17 mouse cellular contexts compared by ENCODE assay signal in the genomic region with DNA sequence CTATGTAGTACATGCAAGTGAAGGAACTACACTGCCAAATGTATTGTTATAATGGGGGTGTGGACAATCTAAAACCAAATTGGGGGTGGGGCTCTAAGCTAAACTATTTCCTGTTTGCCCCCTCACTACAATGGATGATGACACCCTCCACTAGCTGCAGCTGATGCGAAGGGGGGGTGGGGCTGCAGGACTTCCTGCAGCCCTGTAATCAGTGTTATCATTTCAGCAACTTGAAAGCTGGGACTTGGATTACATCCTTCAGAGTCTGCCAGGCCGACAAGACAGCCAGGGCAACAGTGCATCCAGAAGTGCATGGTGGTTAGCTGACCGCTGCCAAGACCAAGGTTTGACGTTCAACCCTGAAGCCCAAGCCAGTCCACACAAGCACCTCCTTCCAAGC. TPM values are rescaled to one million over a fixed set of nuclear protein-coding genes. Genes with fewer than 3 reads are reported as not detected.
DNase-seq lines count a peak whose midpoint lies in the region.
"Had no signal": no experiment of that assay in that cellular context is flagged by ENCODE, and none has a peak within 500 bp of the region (broad histone marks: within the 10 kb centered on the region; RNA-seq: fewer than 3 reads in every experiment).

No protein-coding gene starts in this region.

- intact Hi-C loops in heart, postnatal 25 days (cut with DNase I): no loop called here

- peak; percentile 28 for DNase-seq in heart, adult 8-10 months (ENCODE audit: low spot score)
- DNase-seq in heart, postnatal 25 days (ENCODE audit: low spot score): no peak
- peak; percentile 30 to 46 for DNase-seq in spleen, postnatal 36 days (ENCODE audit: low spot score in 2 of 2)
- DNase-seq in spleen, postnatal 4 days (ENCODE audit: low spot score in 2 of 2): no peak
- DNase-seq in heart, postnatal 4 days: peak; percentile 31
- peak; percentile 66 for DNase-seq in lung, postnatal 25 days (ENCODE audit: low spot score)
- no peak for DNase-seq in left cerebral cortex, adult 9 months (ENCODE audit: low spot score in 2 of 2)
- DNase-seq in layer of hippocampus, postnatal 25 days (ENCODE audit: extremely low spot score in 1 of 2, low spot score in 1 of 2): no peak
- DNase-seq: cerebellum, postnatal 14 days; thymus, postnatal 36 days had no signal

RNA-seq across cellular contexts. Expression of a gene that starts 7.6 kb away (rescaled TPM):
- 10 to 100 TPM; 10.6 to 13.3 (median 12.2) TPM for total RNA-seq in heart, adult 8-10 months (2022)
- total RNA-seq in heart, postnatal 25 days (2021): 10 to 100 TPM; 13.8 to 14.1 TPM
- 10 to 100 TPM; 22.4 to 24.3 TPM for total RNA-seq in heart, postnatal 4 days (2021)
- total RNA-seq in layer of hippocampus, postnatal 25 days (2021): 10 to 100 TPM; 59.7 to 74.3 TPM

RNA-seq across cellular contexts. Expression of a gene that starts 26.0 kb away (rescaled TPM):
- not detected for total RNA-seq in heart, adult 8-10 months (2022)
- not detected for total RNA-seq in heart, postnatal 25 days (2021)
- total RNA-seq in heart, postnatal 4 days (2021): not detected
- total RNA-seq in layer of hippocampus, postnatal 25 days (2021): not detected
- total RNA-seq: adrenal gland, adult 18-20 months; gastrocnemius, adult 18-20 months; hematopoietic stem cell, adult 5-6 weeks; left cerebral cortex, adult 8-10 months; liver, adult 2 months; megakaryocyte-erythroid progenitor cell, adult 5-6 weeks; monocyte, adult 5-6 weeks had no signal

RNA-seq across cellular contexts. Expression of a gene that starts 33.1 kb away (rescaled TPM):
- 10 to 100 TPM; 14.2 to 20.0 (median 16.6) TPM for total RNA-seq in heart, adult 8-10 months (2022)
- total RNA-seq in heart, postnatal 25 days (2021): 10 to 100 TPM; 20.5 to 24.3 TPM
- 10 to 100 TPM; 50.7 to 51.3 TPM for total RNA-seq in heart, postnatal 4 days (2021)
- 10 to 100 TPM; 68.8 to 78.4 TPM for total RNA-seq in layer of hippocampus, postnatal 25 days (2021)

RNA-seq across cellular contexts. Expression of a gene that starts 35.5 kb away (rescaled TPM):
- total RNA-seq in heart, adult 8-10 months (2022): not detected
- total RNA-seq in heart, postnatal 25 days (2021): not detected
- not detected for total RNA-seq in heart, postnatal 4 days (2021)
- not detected for total RNA-seq in layer of hippocampus, postnatal 25 days (2021)
- total RNA-seq: adrenal gland, adult 18-20 months; gastrocnemius, adult 18-20 months; hematopoietic stem cell, adult 5-6 weeks; left cerebral cortex, adult 8-10 months; megakaryocyte-erythroid progenitor cell, adult 5-6 weeks; monocyte, adult 5-6 weeks had no signal

RNA-seq across cellular contexts. Expression of a gene that starts 41.7 kb away (rescaled TPM):
- 10 to 100 TPM; 11.1 to 19.2 (median 14.7) TPM for total RNA-seq in heart, adult 8-10 months (2022)
- total RNA-seq in heart, postnatal 25 days (2021): 10 to 100 TPM; 20.8 to 22.4 TPM
- total RNA-seq in heart, postnatal 4 days (2021): 10 to 100 TPM; 25.2 to 27.6 TPM
- total RNA-seq in layer of hippocampus, postnatal 25 days (2021): 100 to 1,000 TPM; 361 to 407 TPM

Comparison
In these comparisons a context has a peak if more than half of its experiments do, and no peak if none do; other contexts are left out.
1. DNase-seq: peak in heart, adult 8-10 months (single experiment), spleen, postnatal 36 days (2 of 2), heart, postnatal 4 days (single experiment) and lung, postnatal 25 days (single experiment); none in heart, postnatal 25 days (single experiment), spleen, postnatal 4 days (0 of 2), left cerebral cortex, adult 9 months (0 of 2) and layer of hippocampus, postnatal 25 days (0 of 2).